Mouse (Mus musculus): ENCODE data around the gene Abhd6.

GRCm38 (mm10) chr14:8040911-8041678 lies 38.4 kb downstream of the Abhd6 start:
- TF ChIP-seq ZNF384 (IDR thresholded peaks at IDR 0.05; ENCODE audit: low read depth, low read length) (no peak), HCFC1 (IDR thresholded peaks at IDR 0.05; ENCODE audit: borderline replicate concordance, insufficient read depth, low read length) (no peak), CHD2 (IDR thresholded peaks at IDR 0.05; ENCODE audit: low read depth, low read length) (no peak), MAFK (IDR thresholded peaks at IDR 0.05; ENCODE audit: insufficient read depth, low read depth, low read length) (no peak)

Measured in ES-E14 (cell line).